Mouse (Mus musculus) spleen, adult 2 months (tissue): ENCODE measurements around the gene Gtf2ird1.

ENCODE experiments used
- CTCF ChIP-seq: fragments of 200-500 bp; IDR thresholded peaks from 2 replicates; pipeline ENCODE4 v1.5.1; 2011; ENCODE audit warnings: mild to moderate bottlenecking, inconsistent platforms; ENCODE audit not compliant: insufficient read depth, insufficient read length, insufficient replicate concordance; ENCODE audit errors: extremely low read depth
- POLR2A ChIP-seq: fragments of 200-500 bp; IDR thresholded peaks from 2 replicates; pipeline ENCODE4 v1.6.1; 2011; ENCODE audit warnings: low read depth, low read length, inconsistent platforms

- TF ChIP-seq CTCF: peak; percentile 44; the same call in 1 of the 2 replicates
- TF ChIP-seq POLR2A: no peak
Measured at GRCm38 (mm10) chr5:134490465-134490864, 33.9 kb upstream of the Gtf2ird1 start.
